Mouse (Mus musculus): Measurements from ENCODE around the gene Zfp346. TPM values are rescaled to one million over a fixed set of nuclear protein-coding genes. Genes with fewer than 3 reads are reported as not detected.
"Not testable (repeated sequence)": the region's sequence is repeated elsewhere in the genome, so short reads cannot be mapped to it uniquely, and the experiment has no call there.

The Zfp346 gene
- polyA plus RNA-seq, 1 experiment from 2014 or later: 11.8 TPM

- no peaks in the 10 kb centered on the region for H3K27me3 ChIP-seq (ENCODE audit: insufficient read depth, low read length)
- no peak overlapping the region for H3K9ac ChIP-seq (ENCODE audit: low read depth, low read length)
- H3K4me1 ChIP-seq (replicated peaks; ENCODE audit: insufficient read depth, low read length): no peaks in the 10 kb centered on the region
- H3K36me3 ChIP-seq (ENCODE audit: insufficient read depth, low read length): no peaks in the 10 kb centered on the region; the same call in 1 of the 2 replicates
- H3K4me2 ChIP-seq (ENCODE audit: low read length): no peak overlapping the region
- WGBS: 82% methylated on average over 4 of the region's 4 CpGs
- ATAC-seq (replicated peaks; ENCODE audit: low FRiP score, low read depth): no peak
- no peaks in the 10 kb centered on the region for H3K9me3 ChIP-seq (replicated peaks; ENCODE audit: low read length)
- no peak for TF ChIP-seq CTCF (IDR thresholded peaks at IDR 0.05; ENCODE audit: low read depth)
- no peak overlapping the region for H3K27ac ChIP-seq
- DNase-seq (ENCODE audit: low spot score): no peak
- no peak overlapping the region for H3K4me3 ChIP-seq (replicated peaks; ENCODE audit: low read depth, low read length)
Measured at GRCm38 (mm10) chr13:55092588-55092987, 12.5 kb upstream of the Zfp346 start.

GRCm38 (mm10) chr13:55097841-55098240, 7.3 kb upstream of the Zfp346 start:
- not testable (repeated sequence) for H3K4me1 ChIP-seq (replicated peaks; ENCODE audit: insufficient read depth, low read length); DNase-seq (ENCODE audit: low spot score); H3K4me3 ChIP-seq (replicated peaks; ENCODE audit: low read depth, low read length); H3K9ac ChIP-seq (ENCODE audit: low read depth, low read length); H3K4me2 ChIP-seq (ENCODE audit: low read length); ATAC-seq (replicated peaks; ENCODE audit: low FRiP score, low read depth); H3K27ac ChIP-seq; H3K36me3 ChIP-seq (ENCODE audit: insufficient read depth, low read length); H3K9me3 ChIP-seq (replicated peaks; ENCODE audit: low read length); H3K27me3 ChIP-seq (ENCODE audit: insufficient read depth, low read length)
- 85% methylated on average over 3 of the region's 3 CpGs for WGBS
- TF ChIP-seq CTCF (IDR thresholded peaks at IDR 0.05; ENCODE audit: low read depth): peak; percentile 35; the same call in 1 of the 2 replicates

GRCm38 (mm10) chr13:55099066-55099725, 5.9 kb upstream of the Zfp346 start:
- DNase-seq (ENCODE audit: low spot score): peak; percentile 11
- Histone ChIP-seq H3K9ac (ENCODE audit: low read depth, low read length) (peak overlapping the region; percentile 92), H3K9me3 (replicated peaks; ENCODE audit: low read length) (no peaks in the 10 kb centered on the region), H3K4me1 (replicated peaks; ENCODE audit: insufficient read depth, low read length) (no peaks in the 10 kb centered on the region), H3K27ac (peak overlapping the region; percentile 90; the same call in 1 of the 2 replicates), H3K36me3 (ENCODE audit: insufficient read depth, low read length) (no peaks in the 10 kb centered on the region), H3K27me3 (ENCODE audit: insufficient read depth, low read length) (no peaks in the 10 kb centered on the region), H3K4me2 (ENCODE audit: low read length) (peak overlapping the region; percentile 56), H3K4me3 (replicated peaks; ENCODE audit: low read depth, low read length) (peak overlapping the region; percentile 75)
- no peak for TF ChIP-seq CTCF (IDR thresholded peaks at IDR 0.05; ENCODE audit: low read depth)
- WGBS: 30% methylated on average over 20 of the region's 20 CpGs
- ATAC-seq (replicated peaks; ENCODE audit: low FRiP score, low read depth): peak; percentile 8; the same call in 1 of the 2 replicates

- DNase-seq (ENCODE audit: low spot score) (peak; percentile 92), ATAC-seq (replicated peaks; ENCODE audit: low FRiP score, low read depth) (peak; percentile 86)
- H3K4me1 ChIP-seq (replicated peaks; ENCODE audit: insufficient read depth, low read length): no peaks in the 10 kb centered on the region
- no peaks in the 10 kb centered on the region for H3K9me3 ChIP-seq (replicated peaks; ENCODE audit: low read length)
- peak within 1 kb of the TSS; percentile 56 for H3K4me2 ChIP-seq (ENCODE audit: low read length)
- H3K9ac ChIP-seq (ENCODE audit: low read depth, low read length): peak within 1 kb of the TSS; percentile 92
- peak within 1 kb of the TSS; percentile 90 for H3K27ac ChIP-seq
- H3K4me3 ChIP-seq (replicated peaks; ENCODE audit: low read depth, low read length): peak within 1 kb of the TSS; percentile 75
- H3K27me3 ChIP-seq (ENCODE audit: insufficient read depth, low read length): no peaks in the 10 kb centered on the region
- under 1% methylated on average over 73 of the region's 81 CpGs for WGBS
- TF ChIP-seq CTCF (IDR thresholded peaks at IDR 0.05; ENCODE audit: low read depth): peak; percentile 55
- H3K36me3 ChIP-seq (ENCODE audit: insufficient read depth, low read length): no peaks in the 10 kb centered on the region
Measured at GRCm38 (mm10) chr13:55099726-55100478, 5.2 kb upstream of the Zfp346 start, which contains the start of gene Uimc1. Gene Uimc1, minus strand, starts transcription at chr13:55100300.

GRCm38 (mm10) chr13:55101627-55102026, 3.5 kb upstream of the Zfp346 start:
- DNase-seq (ENCODE audit: low spot score) (no peak), ATAC-seq (replicated peaks; ENCODE audit: low FRiP score, low read depth) (no peak)
- no peak overlapping the region for H3K4me2 ChIP-seq (ENCODE audit: low read length)
- no peak overlapping the region for H3K4me3 ChIP-seq (replicated peaks; ENCODE audit: low read depth, low read length)
- no peak for TF ChIP-seq CTCF (IDR thresholded peaks at IDR 0.05; ENCODE audit: low read depth)
- H3K27me3 ChIP-seq (ENCODE audit: insufficient read depth, low read length): no peaks in the 10 kb centered on the region
- H3K27ac ChIP-seq: no peak overlapping the region
- H3K36me3 ChIP-seq (ENCODE audit: insufficient read depth, low read length): no peaks in the 10 kb centered on the region
- peaks cover 7% of the 10 kb centered on the region for H3K4me1 ChIP-seq (replicated peaks; ENCODE audit: insufficient read depth, low read length)
- H3K9me3 ChIP-seq (replicated peaks; ENCODE audit: low read length): no peaks in the 10 kb centered on the region
- WGBS: 92% methylated on average over 11 of the region's 11 CpGs
- no peak overlapping the region for H3K9ac ChIP-seq (ENCODE audit: low read depth, low read length)

- DNase-seq (ENCODE audit: low spot score): no peak
- H3K9me3 ChIP-seq (replicated peaks; ENCODE audit: low read length): no peaks in the 10 kb centered on the region
- no peak overlapping the region for H3K4me3 ChIP-seq (replicated peaks; ENCODE audit: low read depth, low read length)
- peaks cover 7% of the 10 kb centered on the region for H3K4me1 ChIP-seq (replicated peaks; ENCODE audit: insufficient read depth, low read length)
- H3K9ac ChIP-seq (ENCODE audit: low read depth, low read length): no peak overlapping the region
- TF ChIP-seq CTCF (IDR thresholded peaks at IDR 0.05; ENCODE audit: low read depth): no peak
- H3K4me2 ChIP-seq (ENCODE audit: low read length): no peak overlapping the region
- no peak for ATAC-seq (replicated peaks; ENCODE audit: low FRiP score, low read depth)
- no peak overlapping the region for H3K27ac ChIP-seq
- WGBS: 92% methylated on average over 3 of the region's 3 CpGs
- H3K36me3 ChIP-seq (ENCODE audit: insufficient read depth, low read length): no peaks in the 10 kb centered on the region
- H3K27me3 ChIP-seq (ENCODE audit: insufficient read depth, low read length): no peaks in the 10 kb centered on the region
Measured at GRCm38 (mm10) chr13:55102366-55102765, 2.7 kb upstream of the Zfp346 start.

All from kidney, postnatal 0 days (tissue).